Mouse (Mus musculus) urinary bladder, adult 2 months (tissue): ENCODE measurements around the gene Chst3. TPM values are rescaled to one million over a fixed set of nuclear protein-coding genes. Genes with fewer than 3 reads are reported as not detected.
"Not testable (repeated sequence)": the region's sequence is repeated elsewhere in the genome, so short reads cannot be mapped to it uniquely, and the experiment has no call there.

Source experiments
- DNase-seq: peaks from one replicate; pipeline ENCODE4 v3.0.0; 2022; ENCODE audit warnings: low spot score
- polyA plus RNA-seq: library from polyadenylated mRNA; depleted of rRNA; stranded (reverse); fragments of >200 nt; gene quantifications from 2 replicates; pipeline ENCODE4 v1.2.3, GENCODE M21; 2012; rRNA removed

The Chst3 gene
- polyA plus RNA-seq = 0.58 and 0.77 TPM in 2 replicates

DNA sequence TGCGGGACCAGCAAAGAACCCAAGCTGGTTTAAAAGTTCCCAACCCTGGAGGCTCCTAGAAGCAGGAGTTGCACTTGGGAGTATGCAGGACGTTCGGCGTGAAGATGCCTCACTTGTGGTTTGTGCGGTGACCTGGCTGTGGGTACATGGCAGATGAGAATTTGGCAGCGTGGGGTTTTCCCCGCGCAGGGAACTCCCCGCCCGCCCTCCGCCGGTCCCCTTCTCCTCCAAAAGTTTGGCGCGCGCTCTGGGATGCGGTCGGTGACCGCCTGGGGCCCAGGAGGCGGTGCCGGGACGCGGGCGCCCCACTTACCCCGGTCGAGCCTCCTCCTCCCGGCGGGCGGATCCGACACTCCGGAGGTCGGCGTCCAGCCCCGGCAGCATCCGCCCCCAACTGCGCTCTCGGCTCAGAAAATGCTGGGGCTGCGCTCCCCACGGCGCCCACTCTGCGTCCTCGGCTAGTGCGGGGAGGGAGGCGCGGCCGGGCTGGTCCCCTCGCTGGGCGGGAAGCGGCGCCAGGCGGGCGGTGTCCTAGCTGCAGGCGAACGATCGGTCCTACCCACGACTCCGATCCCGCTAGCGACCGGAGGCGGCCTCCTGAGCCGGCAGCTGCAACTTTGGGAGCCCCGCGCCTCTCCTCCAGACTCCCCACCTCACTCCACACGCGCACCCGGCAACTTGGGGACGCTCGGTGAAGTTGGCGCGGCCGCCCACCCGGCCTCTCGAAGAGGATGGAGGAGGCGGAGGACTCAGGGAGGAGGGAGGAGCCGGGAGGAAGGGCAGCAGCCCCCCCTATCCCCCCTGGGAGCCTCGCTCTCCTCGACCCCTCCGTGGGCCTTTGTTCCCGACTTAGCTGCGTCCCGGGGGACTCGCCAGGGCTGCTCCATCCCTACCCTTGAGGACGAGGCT, at the start of gene Chst3:
Chst3 (minus strand) TSS at position 670 of the 909 bp plus-strand sequence.
- DNase-seq = peak; percentile 41

DNA sequence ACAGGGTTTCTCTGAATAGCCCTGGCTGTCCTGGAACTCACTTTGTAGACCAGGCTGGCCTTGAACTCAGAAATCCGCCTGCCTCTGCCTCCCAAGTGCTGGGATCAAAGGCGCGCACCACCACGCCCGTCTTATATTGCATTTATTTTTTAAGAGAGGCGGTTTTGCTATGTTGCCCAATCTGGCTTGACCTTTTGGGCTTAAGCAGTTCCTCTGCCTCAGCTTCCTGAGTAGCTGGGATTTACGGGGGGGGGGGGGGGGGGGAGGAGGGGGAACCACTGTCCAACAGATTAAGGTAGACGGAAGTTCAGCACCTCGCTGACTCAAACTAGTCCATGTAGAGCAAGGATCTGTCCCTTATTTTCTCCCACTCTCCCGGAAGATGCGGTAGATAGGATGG, 49.7 kb upstream of the Chst3 start:
- DNase-seq = no peak

- no peak for DNase-seq
Observed at GRCm38 (mm10) chr10:60266842-60267401, 47.9 kb upstream of the Chst3 start.

GRCm38 (mm10) chr10:60265252-60265651, 46.2 kb upstream of the Chst3 start:
- no peak for DNase-seq

- no peak for DNase-seq
Observed at GRCm38 (mm10) chr10:60263351-60263750, 44.3 kb upstream of the Chst3 start.

DNA sequence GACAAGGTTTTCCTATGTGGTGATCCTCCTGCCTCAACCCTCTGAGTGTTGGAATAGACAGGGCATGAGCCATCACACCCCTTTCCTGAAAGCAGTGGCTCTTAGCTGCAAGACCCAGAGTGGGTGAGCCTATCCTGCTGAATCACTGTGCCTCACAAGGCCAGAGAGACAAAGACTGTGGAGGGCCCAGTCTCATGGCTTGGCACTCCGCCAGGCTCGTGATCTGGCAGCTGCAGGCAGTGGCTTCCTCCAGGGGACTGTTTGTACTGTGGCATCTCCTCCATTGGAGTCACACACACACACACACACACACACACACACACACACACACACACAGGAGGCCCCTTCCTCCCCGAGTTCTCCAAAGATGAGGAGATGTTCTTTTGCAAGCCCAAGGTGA, 43.3 kb upstream of the Chst3 start:
- no peak for DNase-seq

DNA sequence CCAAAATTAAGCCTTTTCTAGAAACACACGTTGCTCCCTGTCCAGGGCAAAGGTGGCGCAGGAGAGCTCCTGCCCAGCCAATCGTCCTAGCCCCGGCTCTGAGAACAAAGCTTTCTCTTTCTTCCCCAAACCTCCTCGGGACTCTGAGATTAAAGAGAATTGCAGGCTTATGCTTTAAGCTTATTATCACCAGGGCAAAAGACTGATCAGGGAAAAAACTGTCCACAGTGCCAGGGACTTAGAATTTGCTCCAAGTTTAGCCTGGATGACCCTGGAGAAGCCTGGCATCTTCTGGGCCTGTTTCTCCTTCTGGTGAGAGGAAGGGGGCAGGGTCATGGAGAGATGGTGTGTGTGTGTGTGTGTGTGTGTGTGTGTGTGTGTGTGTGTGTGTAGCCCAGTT, 42.5 kb upstream of the Chst3 start:
- DNase-seq = no peak

- DNase-seq = no peak
Observed at GRCm38 (mm10) chr10:60260557-60261294, 41.7 kb upstream of the Chst3 start.

DNA sequence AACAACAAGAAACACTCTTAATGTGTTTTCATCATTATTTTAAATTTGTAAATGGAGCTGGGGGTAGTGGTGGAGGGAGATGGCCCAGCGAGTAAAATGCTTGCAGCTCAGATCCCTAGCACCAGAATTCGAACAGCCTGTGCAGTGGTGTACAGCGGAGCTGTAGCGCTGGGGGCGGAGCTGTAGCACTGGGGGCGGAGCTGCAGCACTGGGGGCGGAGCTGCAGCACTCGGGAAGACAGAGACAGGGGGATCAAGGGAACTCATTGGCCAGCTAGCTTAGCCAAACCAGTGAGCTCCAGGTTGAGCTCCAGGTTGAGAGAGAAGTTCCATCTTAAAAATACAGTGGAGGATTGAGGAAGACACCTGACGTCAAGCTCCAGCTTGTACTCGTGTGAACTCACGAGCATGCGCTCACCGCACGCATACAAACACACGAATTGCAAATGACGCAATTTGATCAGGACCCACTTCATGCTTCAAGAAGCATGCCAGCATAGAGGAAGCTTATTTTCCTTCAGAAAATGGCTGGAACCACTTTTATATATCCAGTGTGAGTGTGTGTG, 38.3 kb upstream of the Chst3 start:
- no peak for DNase-seq

- no peak for DNase-seq
Observed at GRCm38 (mm10) chr10:60256088-60256487, 37.0 kb upstream of the Chst3 start.

DNA sequence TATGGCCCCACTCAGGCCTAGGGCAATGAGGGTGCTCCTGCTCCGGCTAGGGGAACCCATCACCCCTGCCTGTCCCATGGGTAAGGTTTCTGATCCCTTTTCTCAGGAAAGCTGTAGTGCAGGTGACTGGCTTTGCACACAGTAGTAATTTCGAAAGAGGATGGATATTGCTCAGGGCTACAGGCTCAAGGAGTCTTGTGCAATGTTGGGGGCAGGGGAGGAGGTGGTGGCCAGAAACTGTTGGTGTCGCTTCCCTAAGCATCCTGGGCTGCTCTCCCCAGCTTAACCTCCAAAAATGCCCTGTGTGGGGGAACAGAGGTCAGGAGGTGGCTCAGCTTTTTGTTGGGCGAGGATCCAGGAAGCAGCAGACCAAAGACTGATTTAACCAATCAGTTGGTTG, 33.5 kb upstream of the Chst3 start:
- DNase-seq = no peak

DNA sequence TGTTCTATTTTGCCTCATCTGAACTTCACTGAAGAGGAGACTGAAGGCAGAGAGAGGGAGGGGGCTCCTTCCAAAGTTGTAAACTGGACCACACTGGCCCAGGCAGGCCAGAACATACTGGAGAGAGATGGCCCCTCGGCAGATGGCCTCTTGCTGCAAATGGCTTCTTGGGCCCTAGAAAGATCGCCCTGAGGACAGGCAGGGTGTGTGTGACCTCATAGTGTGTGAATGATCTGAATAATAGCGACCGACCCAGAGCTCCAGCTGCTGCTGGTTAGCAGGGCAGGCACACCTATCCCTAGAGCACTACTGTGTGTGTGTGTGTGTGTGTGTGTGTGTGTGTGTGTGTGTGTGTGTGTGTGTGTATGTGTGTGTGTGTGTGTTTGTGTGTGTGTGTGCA, 33.1 kb upstream of the Chst3 start:
- DNase-seq = no peak

DNA sequence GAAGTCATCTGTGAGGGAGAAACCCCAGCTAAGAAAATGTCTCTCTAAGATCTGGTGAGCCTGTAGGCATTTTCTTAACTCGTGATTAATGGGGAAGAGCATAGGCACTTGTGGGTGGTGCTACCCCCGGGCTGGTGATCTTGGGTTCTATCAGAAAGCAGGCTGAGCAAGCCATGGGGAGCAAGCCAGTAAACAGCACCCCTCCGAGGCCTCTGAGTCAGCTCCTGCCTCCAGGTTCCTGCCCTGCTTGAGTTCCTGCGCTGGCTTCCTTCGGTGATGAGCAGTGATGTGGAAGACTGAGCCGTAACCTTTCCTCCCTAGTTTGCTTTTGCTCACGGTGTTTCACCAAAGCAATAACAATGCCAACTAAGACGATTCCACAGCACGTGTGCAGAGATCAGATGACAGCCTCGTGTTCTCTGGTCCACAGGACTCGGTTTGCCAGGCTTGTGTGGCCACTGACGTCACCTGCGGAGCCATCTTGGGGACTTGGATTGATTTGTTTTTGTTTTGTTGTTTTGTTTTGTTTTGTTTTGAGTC, 31.4 kb upstream of the Chst3 start:
- DNase-seq = no peak

- not testable (repeated sequence) for DNase-seq
Observed at GRCm38 (mm10) chr10:60248345-60248744, 29.3 kb upstream of the Chst3 start.

DNA sequence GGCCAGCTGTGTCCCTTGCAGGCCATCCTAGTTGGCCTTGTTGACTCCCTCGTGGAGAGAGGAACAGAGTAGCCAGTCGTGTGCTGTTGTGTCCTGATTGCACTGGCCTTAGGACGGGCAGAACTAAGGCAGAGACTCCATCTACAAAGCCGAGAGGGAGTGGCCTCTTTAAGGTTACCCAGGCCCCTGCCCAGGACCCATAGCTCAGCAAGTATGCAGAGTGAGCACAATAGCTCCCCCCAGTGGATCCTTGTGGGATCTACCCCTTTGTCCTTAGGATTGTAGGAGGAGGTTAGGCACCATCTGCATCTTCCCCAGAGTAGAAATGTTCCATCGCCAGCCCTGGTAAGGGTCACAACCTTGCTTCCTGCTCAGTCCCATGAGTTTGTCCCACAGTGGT, 27.5 kb upstream of the Chst3 start:
- DNase-seq = no peak

- no peak for DNase-seq
Observed at GRCm38 (mm10) chr10:60245635-60246034, 26.6 kb upstream of the Chst3 start.

- peak; percentile 77 for DNase-seq
Observed at GRCm38 (mm10) chr10:60245041-60245440, 26.0 kb upstream of the Chst3 start.

GRCm38 (mm10) chr10:60243941-60244340, 24.9 kb upstream of the Chst3 start:
- DNase-seq = no peak

DNA sequence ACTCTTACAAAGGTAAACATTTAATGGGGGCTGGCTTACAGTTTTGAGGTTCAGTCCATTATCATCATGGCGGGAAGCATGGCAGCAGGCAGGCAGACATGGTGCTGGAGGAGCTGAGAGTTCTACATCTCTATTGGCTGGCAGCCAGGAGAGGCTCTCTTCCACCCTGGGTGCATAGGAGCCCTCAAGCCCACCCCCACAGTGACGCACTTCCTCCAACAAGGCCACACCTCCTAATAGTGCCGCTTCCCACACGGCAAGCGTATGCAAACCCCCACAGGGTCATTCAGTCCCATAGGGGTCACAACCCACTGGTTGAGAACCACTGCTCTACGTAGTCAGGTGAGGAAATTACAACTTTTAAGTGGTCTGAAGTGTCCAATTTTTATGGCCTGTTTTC, 21.4 kb upstream of the Chst3 start:
- DNase-seq = no peak

DNA sequence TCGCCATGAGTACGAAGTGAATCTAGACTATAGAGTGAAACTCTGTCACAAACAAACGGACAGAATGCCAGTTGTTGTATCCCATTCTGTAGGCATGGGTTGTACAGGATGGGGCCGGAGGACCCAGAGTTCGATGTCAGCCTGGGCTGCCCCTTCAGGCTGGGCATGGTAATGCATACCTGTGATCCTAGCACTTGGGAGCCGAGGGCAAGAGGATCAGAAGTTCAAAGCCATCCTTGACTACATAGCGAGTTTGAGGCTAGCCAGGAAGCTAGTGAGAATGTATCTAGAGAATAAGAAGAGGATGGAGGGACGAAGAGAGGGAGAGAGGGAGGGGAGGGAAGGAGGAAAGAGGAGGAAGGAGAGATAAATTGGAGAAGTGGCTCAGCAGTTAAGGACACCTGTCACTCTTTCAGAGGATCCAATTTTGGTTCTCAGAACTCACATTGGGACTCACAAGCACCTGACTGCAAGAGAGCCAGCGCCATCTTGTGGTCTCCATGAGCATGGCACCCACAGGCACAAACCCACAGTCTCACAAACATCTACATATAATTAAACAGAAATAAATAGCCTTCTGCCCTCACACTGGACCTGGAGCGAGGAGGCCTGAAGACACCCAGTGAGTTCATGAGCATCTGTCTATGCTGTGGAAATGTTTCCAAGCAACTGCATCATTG, 18.6 kb upstream of the Chst3 start:
- DNase-seq = no peak

DNA sequence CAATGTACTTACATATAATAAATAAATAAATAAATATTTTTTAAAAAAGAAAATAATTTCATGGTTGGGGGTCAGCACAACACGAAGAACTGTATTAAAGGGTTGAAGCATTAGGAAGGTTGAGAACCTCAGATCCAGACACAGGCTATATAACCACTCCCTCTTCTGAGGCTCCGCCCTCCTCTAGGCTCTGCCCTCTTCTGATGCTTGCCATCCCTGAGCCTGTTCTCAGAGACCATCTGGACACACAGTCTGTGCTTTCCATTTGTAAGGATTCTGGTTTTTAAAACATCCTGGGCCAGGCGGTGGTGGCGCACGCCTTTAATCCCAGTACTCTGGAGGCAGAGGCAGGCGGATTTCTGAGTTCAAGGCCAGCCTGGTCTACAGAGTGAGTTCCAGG, 16.8 kb upstream of the Chst3 start:
- not testable (repeated sequence) for DNase-seq
